Mouse (Mus musculus) neural tube, embryonic 14.5 days (tissue): ENCODE data around the gene D10Jhu81e. TPM values are rescaled to one million over a fixed set of nuclear protein-coding genes. Genes with fewer than 3 reads are reported as not detected.
"Not testable (repeated sequence)": the region's sequence is repeated elsewhere in the genome, so short reads cannot be mapped to it uniquely, and the experiment has no call there.

Experiments used
- ATAC-seq: fragments of 200-750 bp; cut with Nextera tagmentation; 2 replicates; pipeline ENCODE4 v1.8.0; 2017; ENCODE audit warnings: low read depth, mild to moderate bottlenecking, moderate TSS enrichment, moderate library complexity
- H3K27ac ChIP-seq: fragments of 300-500 bp; sonication (generic); 2 replicates; pipeline ENCODE4 v1.5.1; 2014; ENCODE audit warnings: low read depth, mild to moderate bottlenecking, control low read depth, low read length, moderate library complexity, mixed read lengths
- H3K27me3 ChIP-seq: fragments of 300-500 bp; sonication (generic); 2 replicates; pipeline ENCODE4 v1.6.1; 2014; ENCODE audit warnings: low read length; ENCODE audit not compliant: control insufficient read depth, insufficient read depth
- H3K36me3 ChIP-seq: fragments of 300-500 bp; sonication (generic); 2 replicates; pipeline ENCODE4 v1.6.1; 2014; ENCODE audit warnings: low read length, mixed read lengths; ENCODE audit not compliant: control insufficient read depth, insufficient read depth
- H3K4me1 ChIP-seq: fragments of 300-500 bp; sonication (generic); 2 replicates; pipeline ENCODE4 v1.6.1; 2014; ENCODE audit warnings: low read length; ENCODE audit not compliant: control insufficient read depth, insufficient read depth
- H3K4me2 ChIP-seq: fragments of 300-500 bp; sonication (generic); 2 replicates; pipeline ENCODE4 v1.6.1; 2014; ENCODE audit warnings: mild to moderate bottlenecking, low read depth, low read length, control low read depth
- H3K4me3 ChIP-seq: fragments of 300-500 bp; sonication (generic); 2 replicates; pipeline ENCODE4 v1.5.1; 2014; ENCODE audit warnings: low read depth, low read length, control low read depth, mixed read lengths
- H3K9ac ChIP-seq: fragments of 300-500 bp; sonication (generic); replicated peaks from 2 replicates; pipeline ENCODE4 v1.6.1; 2014; ENCODE audit warnings: low read depth, mild to moderate bottlenecking, control low read depth, low read length, mixed read lengths
- H3K9me3 ChIP-seq: fragments of 300-500 bp; sonication (generic); 2 replicates; pipeline ENCODE4 v1.6.1; 2016; ENCODE audit warnings: low read length; ENCODE audit not compliant: control insufficient read depth
- WGBS: fragments of 180-500 bp; shearing (Covaris S2); extraction: QIAGEN DNeasy Blood & Tissue Kit; methylation state at CpG from one replicate; pipeline ENCODE4 v1.1.7; 2014; 5-methylcytosine and 5-hydroxymethylcytosine counted together
- polyA plus RNA-seq: library from polyadenylated mRNA; unstranded; fragments of >200 nt; fragmentation: Nextera tagmentation; extraction: Ambion mirVana; gene quantifications from 2 replicates; pipeline ENCODE4 v1.2.1, GENCODE M21; 2014

Gene D10Jhu81e
- 14.6 and 16.0 TPM in 2 replicates for polyA plus RNA-seq

GRCm38 (mm10) chr10:78169281-78170042 is at the start of gene D10Jhu81e:
TSS of gene D10Jhu81e (minus strand) at chr10:78169782.
- WGBS, result 2% methylated on average over 50 of the region's 50 CpGs
- ATAC-seq, result peak; percentile 96
- H3K9ac ChIP-seq, result peak within 1 kb of the TSS; percentile 78
- peaks cover 38% of the 10 kb centered on the region for H3K36me3 ChIP-seq
- peak within 1 kb of the TSS; percentile 79 for H3K4me3 ChIP-seq
- H3K27me3 ChIP-seq, result no peaks in the 10 kb centered on the region
- H3K4me2 ChIP-seq, result peak within 1 kb of the TSS; percentile 92
- H3K9me3 ChIP-seq, result no peaks in the 10 kb centered on the region
- H3K27ac ChIP-seq, result peak within 1 kb of the TSS; percentile 85
- H3K4me1 ChIP-seq, result peaks cover 15% of the 10 kb centered on the region

DNA sequence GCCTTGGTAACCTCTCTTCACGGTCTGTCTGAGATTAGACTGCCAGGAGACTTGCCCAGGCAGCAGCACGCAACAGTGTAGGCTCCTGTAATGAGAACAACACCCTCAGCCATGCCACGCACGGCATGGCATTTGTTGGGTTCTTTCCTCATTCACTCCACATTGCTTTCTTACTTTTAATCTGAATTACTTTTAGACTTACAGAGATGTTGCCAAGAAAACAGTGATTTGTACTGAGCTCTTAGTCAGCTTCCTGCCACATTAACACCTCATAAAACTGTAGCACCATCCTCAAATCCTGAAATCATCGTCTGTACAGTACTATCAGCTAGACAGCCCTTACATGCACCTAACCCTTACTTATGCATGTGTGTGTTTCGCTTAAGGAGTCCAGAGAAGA is 49.0 kb upstream of the D10Jhu81e start:
- WGBS, result 91% methylated on average over 6 of the region's 6 CpGs
- H3K4me1 ChIP-seq, result no peaks in the 10 kb centered on the region
- H3K9ac ChIP-seq, result no peak overlapping the region
- peaks cover 48% of the 10 kb centered on the region for H3K36me3 ChIP-seq
- no peak for ATAC-seq
- no peaks in the 10 kb centered on the region for H3K27me3 ChIP-seq
- H3K4me3 ChIP-seq, result no peak overlapping the region
- no peak overlapping the region for H3K4me2 ChIP-seq
- no peak overlapping the region for H3K27ac ChIP-seq
- H3K9me3 ChIP-seq, result no peaks in the 10 kb centered on the region

DNA sequence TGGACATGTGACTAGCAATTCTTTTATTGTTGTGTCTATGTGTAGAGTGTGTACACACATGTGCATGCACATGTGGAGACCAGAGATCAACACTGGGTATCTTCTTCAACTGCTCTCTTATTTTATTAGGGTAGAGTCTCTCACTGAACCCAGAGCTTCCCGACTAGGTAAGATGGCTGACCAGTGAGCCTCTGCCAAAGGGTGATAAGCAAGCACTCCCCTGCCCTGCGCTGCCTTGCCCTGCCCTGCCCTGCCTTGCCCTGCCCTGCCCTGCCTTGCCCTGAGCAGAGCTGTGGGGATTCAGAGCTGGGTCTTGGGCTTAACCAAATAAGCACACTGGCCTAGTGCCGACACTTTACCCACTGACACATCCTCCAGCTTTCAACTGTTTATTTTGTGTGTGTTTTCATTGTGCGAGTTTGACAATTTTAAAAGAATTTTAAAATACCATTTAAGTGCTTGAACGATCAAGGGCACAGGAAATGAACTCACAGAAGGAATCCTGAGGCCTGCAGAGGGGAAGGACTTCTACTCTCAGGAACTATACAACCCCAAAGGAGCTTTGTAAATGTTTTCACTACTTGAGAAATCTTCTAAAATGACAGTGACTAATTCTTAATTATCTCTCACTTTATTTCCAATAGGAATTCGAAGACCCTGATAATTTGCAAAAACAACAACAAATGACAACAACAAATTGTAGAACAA is 46.9 kb upstream of the D10Jhu81e start:
- H3K36me3 ChIP-seq, result peaks cover 64% of the 10 kb centered on the region

DNA sequence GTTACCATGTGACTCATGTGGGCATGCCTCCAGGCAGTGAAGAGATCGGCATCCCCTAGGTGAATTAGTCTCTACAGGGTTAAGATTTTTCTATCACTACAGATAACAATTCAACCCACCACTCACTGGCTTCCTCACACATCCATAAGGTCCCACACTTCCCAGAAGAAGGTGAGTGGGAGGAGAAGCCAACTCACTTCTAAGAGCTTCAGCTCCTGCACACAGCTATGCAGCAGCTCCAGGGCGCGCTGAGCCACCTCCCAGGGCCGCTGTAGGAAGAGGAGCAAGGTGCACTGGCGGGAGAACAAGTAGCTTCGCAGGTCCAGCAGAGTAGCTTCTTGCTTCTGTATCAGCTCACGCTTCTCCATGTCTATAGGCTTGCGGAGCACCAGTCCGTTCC is 44.8 kb upstream of the D10Jhu81e start:
- H3K9ac ChIP-seq, result no peak overlapping the region
- no peaks in the 10 kb centered on the region for H3K9me3 ChIP-seq
- no peak overlapping the region for H3K4me2 ChIP-seq
- no peak overlapping the region for H3K4me3 ChIP-seq
- no peak for ATAC-seq
- WGBS, result 99% methylated on average over 9 of the region's 9 CpGs
- H3K27me3 ChIP-seq, result no peaks in the 10 kb centered on the region
- no peaks in the 10 kb centered on the region for H3K4me1 ChIP-seq
- peaks cover 73% of the 10 kb centered on the region for H3K36me3 ChIP-seq
- H3K27ac ChIP-seq, result no peak overlapping the region

More for the DNA sequence above, 46.9 kb upstream of the D10Jhu81e start:
- WGBS, result 84% methylated on average over 6 of the region's 6 CpGs
- Histone ChIP-seq H3K4me3 (no peak overlapping the region), H3K27me3 (no peaks in the 10 kb centered on the region), H3K4me1 (no peaks in the 10 kb centered on the region), H3K9me3 (no peaks in the 10 kb centered on the region), H3K9ac (no peak overlapping the region), H3K4me2 (no peak overlapping the region), H3K27ac (no peak overlapping the region)
- no peak for ATAC-seq

GRCm38 (mm10) chr10:78211311-78211710 is 41.7 kb upstream of the D10Jhu81e start:
- H3K27ac ChIP-seq, result no peak overlapping the region
- 72% methylated on average over 6 of the region's 6 CpGs for WGBS
- ATAC-seq, result no peak

DNA sequence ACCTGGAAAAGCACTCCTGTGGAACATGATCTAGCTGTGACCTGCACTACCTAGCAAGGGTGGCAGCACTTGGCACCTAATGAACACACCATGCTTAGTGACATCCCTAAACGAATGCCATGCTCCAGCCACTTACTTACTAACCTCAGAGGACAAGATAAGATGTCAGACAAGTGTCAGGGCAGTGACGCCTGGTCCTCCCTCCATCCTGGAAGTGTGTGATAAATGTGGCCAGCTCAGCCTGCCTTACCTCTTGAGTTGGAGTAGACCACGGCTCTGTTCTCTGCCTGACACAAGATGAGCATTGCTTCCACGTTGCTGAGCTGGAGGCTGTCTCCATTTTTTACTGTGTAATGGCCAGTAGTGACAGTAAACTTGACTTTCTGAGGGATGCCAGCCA is 31.6 kb upstream of the D10Jhu81e start:
- H3K4me2 ChIP-seq, result no peak overlapping the region

More at GRCm38 (mm10) chr10:78211311-78211710, 41.7 kb upstream of the D10Jhu81e start:
- Histone ChIP-seq H3K9me3 (no peaks in the 10 kb centered on the region), H3K4me2 (no peak overlapping the region), H3K4me1 (no peaks in the 10 kb centered on the region), H3K27me3 (no peaks in the 10 kb centered on the region), H3K36me3 (peaks cover 80% of the 10 kb centered on the region), H3K9ac (no peak overlapping the region), H3K4me3 (no peak overlapping the region)

DNA sequence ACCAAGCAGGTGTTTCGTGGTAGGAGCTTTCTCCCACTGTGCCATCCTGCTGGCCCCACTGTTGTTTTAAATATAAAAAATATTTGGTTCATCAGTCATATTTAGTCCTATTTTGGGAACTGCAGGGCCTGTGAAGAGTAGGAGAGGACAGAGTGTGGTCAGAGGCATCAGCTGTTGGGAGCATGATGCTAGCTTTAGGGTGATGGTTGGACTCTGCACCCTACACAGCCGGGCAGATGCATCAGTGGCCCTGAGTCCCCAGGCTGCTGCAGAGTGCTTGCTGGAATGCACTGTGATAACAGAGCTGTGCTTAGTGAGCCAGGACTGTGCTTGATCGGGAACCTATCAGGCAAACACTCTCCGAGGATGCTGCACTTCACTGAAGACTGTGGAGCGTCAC is 23.4 kb upstream of the D10Jhu81e start:
- WGBS, result 98% methylated on average over 5 of the region's 5 CpGs
- no peak for ATAC-seq

More for the DNA sequence above, 31.6 kb upstream of the D10Jhu81e start:
- Histone ChIP-seq H3K9ac (no peak overlapping the region), H3K27ac (no peak overlapping the region), H3K4me1 (no peaks in the 10 kb centered on the region), H3K36me3 (peaks cover 71% of the 10 kb centered on the region), H3K9me3 (no peaks in the 10 kb centered on the region), H3K27me3 (no peaks in the 10 kb centered on the region), H3K4me3 (no peak overlapping the region)
- 93% methylated on average over 4 of the region's 4 CpGs for WGBS
- no peak for ATAC-seq

GRCm38 (mm10) chr10:78186076-78186475 is 16.5 kb upstream of the D10Jhu81e start:
- not testable (repeated sequence) for H3K4me3 ChIP-seq, H3K27ac ChIP-seq, ATAC-seq, H3K9me3 ChIP-seq, H3K4me2 ChIP-seq, H3K27me3 ChIP-seq, H3K4me1 ChIP-seq, H3K9ac ChIP-seq
- 93% methylated on average over 4 of the region's 4 CpGs for WGBS
- peaks cover 52% of the 10 kb centered on the region for H3K36me3 ChIP-seq

More for the DNA sequence above, 23.4 kb upstream of the D10Jhu81e start:
- H3K9me3 ChIP-seq, result no peaks in the 10 kb centered on the region
- peaks cover 94% of the 10 kb centered on the region for H3K36me3 ChIP-seq
- no peaks in the 10 kb centered on the region for H3K4me1 ChIP-seq
- no peak overlapping the region for H3K27ac ChIP-seq
- H3K27me3 ChIP-seq, result no peaks in the 10 kb centered on the region
- no peak overlapping the region for H3K4me3 ChIP-seq
- H3K9ac ChIP-seq, result no peak overlapping the region
- H3K4me2 ChIP-seq, result no peak overlapping the region

DNA sequence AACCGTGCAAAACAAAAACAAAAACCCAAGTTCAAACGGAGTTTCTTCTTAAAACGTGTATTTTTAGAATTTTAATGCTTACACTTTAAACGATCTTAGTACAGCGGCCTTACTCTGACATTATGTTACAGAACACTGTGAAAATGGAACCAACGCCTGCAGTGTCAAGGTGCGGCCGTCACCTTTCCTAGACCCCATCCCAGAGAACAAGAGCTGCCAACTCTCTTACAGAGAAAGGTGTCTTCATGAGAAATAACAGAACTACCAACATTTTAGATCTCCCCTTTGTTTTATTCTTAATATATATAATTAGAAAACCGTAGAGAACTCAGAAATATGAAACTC is 15.8 kb upstream of the D10Jhu81e start:
- peaks cover 6% of the 10 kb centered on the region for H3K4me1 ChIP-seq
- 23% methylated on average over 9 of the region's 9 CpGs for WGBS
- H3K4me3 ChIP-seq, result peak overlapping the region; percentile 51
- peaks cover 51% of the 10 kb centered on the region for H3K36me3 ChIP-seq
- no peaks in the 10 kb centered on the region for H3K9me3 ChIP-seq
- peak; percentile 57 for ATAC-seq
- peak overlapping the region; percentile 75 for H3K27ac ChIP-seq
- peak overlapping the region; percentile 96 for H3K4me2 ChIP-seq
- H3K27me3 ChIP-seq, result no peaks in the 10 kb centered on the region
- peak overlapping the region; percentile 32; the same call in 1 of the 2 replicates for H3K9ac ChIP-seq
